Mouse (Mus musculus): ENCODE results near the gene Cdc25a.

The Cdc25a gene

GRCm38 (mm10) chr9:109874797-109875691, at the start of gene Cdc25a:
TSS of gene Cdc25a (plus strand) at chr9:109875579.
- DNase-seq (ENCODE audit: low read depth, low spot score), result peak; percentile 98

GRCm38 (mm10) chr9:109825739-109826138, 49.6 kb upstream of the Cdc25a start:
- DNase-seq (ENCODE audit: low read depth, low spot score), result no peak

- no peak for DNase-seq (ENCODE audit: low read depth, low spot score)
These were observed 49.2 kb upstream of the Cdc25a start for GRCm38 (mm10) chr9:109826181-109826580.

GRCm38 (mm10) chr9:109832391-109833087, 42.8 kb upstream of the Cdc25a start, which contains the start of gene Nme6:
TSS of gene Nme6 (plus strand) at chr9:109832749.
- peak; percentile 72 for DNase-seq (ENCODE audit: low read depth, low spot score)

- DNase-seq (ENCODE audit: low read depth, low spot score), result no peak
These were observed 42.3 kb upstream of the Cdc25a start for GRCm38 (mm10) chr9:109833088-109833412.

- no peak for DNase-seq (ENCODE audit: low read depth, low spot score)
These were observed 26.0 kb upstream of the Cdc25a start, which contains the start of gene Camp for GRCm38 (mm10) chr9:109849312-109849758. TSS of gene Camp (minus strand) at chr9:109849617.

GRCm38 (mm10) chr9:109850099-109850498, 25.3 kb upstream of the Cdc25a start:
- DNase-seq (ENCODE audit: low read depth, low spot score), result no peak

GRCm38 (mm10) chr9:109854341-109854740, 21.0 kb upstream of the Cdc25a start:
- DNase-seq (ENCODE audit: low read depth, low spot score), result no peak

- no peak for DNase-seq (ENCODE audit: low read depth, low spot score)
These were observed 19.4 kb upstream of the Cdc25a start for GRCm38 (mm10) chr9:109855947-109856346.

GRCm38 (mm10) chr9:109862397-109863044, 12.9 kb upstream of the Cdc25a start:
- peak; percentile 53 for DNase-seq (ENCODE audit: low read depth, low spot score)

GRCm38 (mm10) chr9:109863085-109863484, 12.3 kb upstream of the Cdc25a start:
- DNase-seq (ENCODE audit: low read depth, low spot score), result no peak

- no peak for DNase-seq (ENCODE audit: low read depth, low spot score)
These were observed 9.2 kb upstream of the Cdc25a start for GRCm38 (mm10) chr9:109866218-109866617.

GRCm38 (mm10) chr9:109870983-109871572, 4.3 kb upstream of the Cdc25a start:
- DNase-seq (ENCODE audit: low read depth, low spot score), result no peak

GRCm38 (mm10) chr9:109875695-109876601, 569 bp downstream of the Cdc25a start:
- peak; percentile 28 for DNase-seq (ENCODE audit: low read depth, low spot score)

GRCm38 (mm10) chr9:109876756-109877155, 1.4 kb downstream of the Cdc25a start:
- DNase-seq (ENCODE audit: low read depth, low spot score), result no peak

GRCm38 (mm10) chr9:109877666-109878065, 2.3 kb downstream of the Cdc25a start:
- no peak for DNase-seq (ENCODE audit: low read depth, low spot score)

GRCm38 (mm10) chr9:109879305-109879704, 3.9 kb downstream of the Cdc25a start:
- DNase-seq (ENCODE audit: low read depth, low spot score), result no peak

GRCm38 (mm10) chr9:109886259-109886658, 10.9 kb downstream of the Cdc25a start:
- no peak for DNase-seq (ENCODE audit: low read depth, low spot score)

- DNase-seq (ENCODE audit: low read depth, low spot score), result no peak
These were observed 11.9 kb downstream of the Cdc25a start for GRCm38 (mm10) chr9:109887321-109887720.

GRCm38 (mm10) chr9:109891501-109891900, 16.1 kb downstream of the Cdc25a start:
- DNase-seq (ENCODE audit: low read depth, low spot score), result no peak

All from c-Kit-negative CD71-positive TER-119-positive erythroid progenitor cells, embryonic 14.5 days (primary cell).